Mouse (Mus musculus) lung, embryonic 16.5 days (tissue): ENCODE measurements around the gene Nr1i2. TPM values are rescaled to one million over a fixed set of nuclear protein-coding genes. Genes with fewer than 3 reads are reported as not detected.

Experiments
- ATAC-seq: fragments of 200-750 bp; cut with Nextera tagmentation; 2 replicates; pipeline ENCODE4 v1.8.0; 2017; ENCODE audit warnings: low read depth, mild to moderate bottlenecking, moderate library complexity
- H3K27ac ChIP-seq: fragments of 300-500 bp; sonication (generic); 2 replicates; pipeline ENCODE4 v1.5.1; 2014; ENCODE audit warnings: mild to moderate bottlenecking, control low read depth, low read length
- H3K27me3 ChIP-seq: fragments of 300-500 bp; sonication (generic); 2 replicates; pipeline ENCODE4 v1.6.1; 2014; ENCODE audit warnings: low read depth, low read length, mixed read lengths; ENCODE audit not compliant: control insufficient read depth, insufficient read depth
- H3K36me3 ChIP-seq: fragments of 300-500 bp; sonication (generic); 2 replicates; pipeline ENCODE4 v1.6.1; 2014; ENCODE audit warnings: low read length; ENCODE audit not compliant: control insufficient read depth, insufficient read depth
- H3K4me1 ChIP-seq: fragments of 300-500 bp; sonication (generic); replicated peaks from 2 replicates; pipeline ENCODE4 v1.6.1; 2014; ENCODE audit warnings: low read length, mixed read lengths; ENCODE audit not compliant: control insufficient read depth, insufficient read depth
- H3K4me2 ChIP-seq: fragments of 300-500 bp; sonication (generic); 2 replicates; pipeline ENCODE4 v1.6.1; 2014; ENCODE audit warnings: low read depth, low read length, control low read depth
- H3K4me3 ChIP-seq: fragments of 300-500 bp; sonication (generic); 2 replicates; pipeline ENCODE4 v1.5.1; 2014; ENCODE audit warnings: mild to moderate bottlenecking, low read length, control low read depth
- H3K9ac ChIP-seq: fragments of 300-500 bp; sonication (generic); 2 replicates; pipeline ENCODE4 v1.6.1; 2014; ENCODE audit warnings: low read length, control low read depth
- H3K9me3 ChIP-seq: fragments of 300-500 bp; sonication (generic); 2 replicates; pipeline ENCODE4 v1.6.1; 2016; ENCODE audit warnings: low read length; ENCODE audit not compliant: control insufficient read depth
- WGBS: fragments of 180-500 bp; shearing (Covaris S2); extraction: QIAGEN DNeasy Blood & Tissue Kit; methylation state at CpG from one replicate; pipeline ENCODE4 v1.1.7; 2014; 5-methylcytosine and 5-hydroxymethylcytosine counted together
- polyA plus RNA-seq: library from polyadenylated mRNA; unstranded; fragments of >200 nt; fragmentation: Nextera tagmentation; extraction: Ambion mirVana; gene quantifications from 2 replicates; pipeline ENCODE4 v1.2.1, GENCODE M21; 2015

The Nr1i2 gene
- polyA plus RNA-seq, 1 experiment from 2014 or later, result not detected

DNA sequence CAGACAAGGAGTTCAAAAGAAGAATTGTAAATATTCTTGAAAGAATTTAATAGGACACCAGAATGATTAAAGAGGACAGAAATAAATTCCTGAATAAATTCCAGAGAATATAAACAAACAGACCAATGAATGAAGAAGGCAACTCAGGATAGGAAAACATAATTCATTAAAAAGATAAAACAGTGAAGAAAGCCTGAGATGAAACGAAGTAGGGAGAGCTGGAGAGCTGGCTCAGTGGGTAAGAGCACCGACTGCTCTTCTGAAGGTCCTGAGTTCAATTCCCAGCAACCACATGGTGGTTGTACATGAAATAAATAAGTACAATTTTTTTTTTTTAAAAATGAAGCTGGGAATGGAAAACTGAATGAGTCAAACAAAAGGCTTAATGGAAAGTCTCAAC, 19.9 kb downstream of the Nr1i2 start:
- Histone ChIP-seq H3K4me1 (no peaks in the 10 kb centered on the region), H3K27me3 (no peaks in the 10 kb centered on the region), H3K4me2 (no peak overlapping the region), H3K4me3 (no peak overlapping the region), H3K36me3 (no peaks in the 10 kb centered on the region), H3K9ac (no peak overlapping the region), H3K27ac (no peak overlapping the region), H3K9me3 (no peaks in the 10 kb centered on the region)
- no peak for ATAC-seq
- whole genome bisulfite sequencing, result 48% methylated on average over 2 of the region's 2 CpGs

DNA sequence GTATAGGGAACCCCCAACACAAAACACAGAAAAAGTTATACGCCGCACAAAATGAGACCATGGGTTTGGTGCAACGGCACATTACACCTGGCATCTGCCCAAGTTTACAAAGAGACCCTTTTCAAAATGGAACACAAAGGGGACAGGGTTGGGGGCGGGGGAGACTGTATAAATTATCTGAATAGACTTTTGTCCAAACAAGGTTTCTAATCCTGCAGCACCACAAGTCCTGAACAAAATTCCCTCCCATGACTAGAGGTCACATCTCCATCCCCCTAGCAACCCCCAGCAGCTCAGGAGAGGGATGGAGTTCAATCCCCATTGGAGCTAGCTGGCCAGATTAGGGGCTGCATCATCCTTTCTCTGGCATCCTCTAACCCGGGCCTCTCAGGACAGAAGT, 22.1 kb downstream of the Nr1i2 start:
- Histone ChIP-seq H3K27me3 (no peaks in the 10 kb centered on the region), H3K4me3 (no peak overlapping the region), H3K4me2 (no peak overlapping the region), H3K9ac (no peak overlapping the region), H3K9me3 (no peaks in the 10 kb centered on the region), H3K4me1 (no peaks in the 10 kb centered on the region), H3K36me3 (no peaks in the 10 kb centered on the region), H3K27ac (no peak overlapping the region)
- WGBS, result 71% methylated on average over 5 of the region's 5 CpGs
- ATAC-seq, result no peak

GRCm38 (mm10) chr16:38271601-38272000, 23.0 kb downstream of the Nr1i2 start:
- no peak for ATAC-seq
- no peak overlapping the region for H3K9ac ChIP-seq
- no peaks in the 10 kb centered on the region for H3K27me3 ChIP-seq
- no peaks in the 10 kb centered on the region for H3K9me3 ChIP-seq
- no peak overlapping the region for H3K27ac ChIP-seq
- no peak overlapping the region for H3K4me3 ChIP-seq
- H3K4me1 ChIP-seq, result no peaks in the 10 kb centered on the region
- 42% methylated on average over 3 of the region's 3 CpGs for WGBS
- H3K4me2 ChIP-seq, result no peak overlapping the region
- H3K36me3 ChIP-seq, result no peaks in the 10 kb centered on the region

DNA sequence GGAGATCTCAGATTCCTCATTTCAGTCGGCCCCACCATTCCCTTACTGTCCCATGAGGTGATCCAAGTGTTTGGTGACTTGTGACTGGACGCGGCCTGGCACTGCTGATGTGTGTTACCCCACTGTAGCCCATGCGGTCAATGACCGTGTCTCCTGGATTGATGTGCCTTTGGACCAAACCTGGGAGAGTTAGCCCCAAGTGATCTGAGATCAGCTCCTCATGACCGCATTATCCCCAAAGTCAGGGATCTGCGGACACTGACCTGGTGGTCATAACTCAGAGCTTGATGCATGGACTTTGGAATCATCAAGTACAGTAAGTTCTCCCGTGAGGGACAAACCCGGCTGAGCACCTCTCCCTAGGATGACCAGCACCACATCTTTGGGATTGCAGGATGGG, 38.7 kb downstream of the Nr1i2 start:
- 89% methylated on average over 9 of the region's 9 CpGs for WGBS
- Histone ChIP-seq H3K4me3 (no peak overlapping the region), H3K4me1 (no peaks in the 10 kb centered on the region), H3K9me3 (no peaks in the 10 kb centered on the region), H3K9ac (no peak overlapping the region), H3K36me3 (no peaks in the 10 kb centered on the region), H3K27me3 (no peaks in the 10 kb centered on the region), H3K27ac (no peak overlapping the region), H3K4me2 (no peak overlapping the region)
- ATAC-seq, result no peak

DNA sequence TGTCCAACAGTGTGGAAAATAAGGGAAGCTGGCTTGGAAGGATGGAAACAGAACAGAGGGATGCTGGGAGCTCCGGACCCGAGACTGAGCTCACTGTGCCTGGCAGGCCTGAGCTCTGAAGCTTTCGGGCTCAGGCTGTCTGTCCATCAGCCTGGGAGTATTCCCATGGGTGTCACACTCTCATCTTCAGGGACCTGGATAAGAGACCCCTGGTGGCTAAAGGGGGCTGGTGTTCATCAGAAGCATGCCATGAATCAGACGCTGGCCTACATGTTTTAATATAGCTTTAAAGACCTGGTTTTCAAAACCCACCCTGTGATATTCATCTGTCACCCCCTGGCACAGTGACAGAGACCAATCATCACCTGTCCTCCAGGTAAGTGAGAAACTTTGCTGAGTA, 39.5 kb downstream of the Nr1i2 start:
- 62% methylated on average over 4 of the region's 4 CpGs for WGBS

GRCm38 (mm10) chr16:38254001-38254400, 40.6 kb downstream of the Nr1i2 start:
- H3K9me3 ChIP-seq, result no peaks in the 10 kb centered on the region
- no peak overlapping the region for H3K4me2 ChIP-seq
- no peak overlapping the region for H3K9ac ChIP-seq
- no peaks in the 10 kb centered on the region for H3K36me3 ChIP-seq
- H3K4me1 ChIP-seq, result no peaks in the 10 kb centered on the region
- no peak; the same call in 1 of the 2 replicates for ATAC-seq
- no peaks in the 10 kb centered on the region for H3K27me3 ChIP-seq
- 67% methylated on average over 14 of the region's 14 CpGs for whole genome bisulfite sequencing
- no peak overlapping the region for H3K4me3 ChIP-seq
- H3K27ac ChIP-seq, result no peak overlapping the region

More for the DNA sequence above, 39.5 kb downstream of the Nr1i2 start:
- H3K4me2 ChIP-seq, result no peak overlapping the region
- no peaks in the 10 kb centered on the region for H3K4me1 ChIP-seq
- no peak for ATAC-seq
- no peaks in the 10 kb centered on the region for H3K27me3 ChIP-seq
- H3K36me3 ChIP-seq, result no peaks in the 10 kb centered on the region
- no peaks in the 10 kb centered on the region for H3K9me3 ChIP-seq
- H3K27ac ChIP-seq, result no peak overlapping the region
- H3K9ac ChIP-seq, result no peak overlapping the region
- no peak overlapping the region for H3K4me3 ChIP-seq

DNA sequence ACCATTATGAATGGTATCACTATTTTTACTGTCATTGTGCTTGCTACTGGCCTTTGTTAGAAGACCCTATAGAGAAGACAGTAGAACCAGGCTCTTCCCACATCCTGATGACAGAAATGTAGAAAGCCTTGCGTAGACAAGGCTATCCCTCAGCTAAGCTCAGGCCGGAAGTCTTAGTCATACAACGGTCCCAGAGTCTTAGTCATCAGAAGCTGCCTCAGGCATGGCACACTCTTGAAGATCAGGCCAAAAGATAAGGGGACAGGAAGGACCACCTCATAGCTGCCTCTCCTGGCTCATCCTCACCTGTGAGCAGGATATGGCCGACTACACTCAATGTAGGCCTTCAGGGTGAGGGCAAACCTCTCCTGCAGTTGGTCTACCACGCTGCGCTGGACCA, 44.2 kb downstream of the Nr1i2 start:
- Histone ChIP-seq H3K4me3 (no peak overlapping the region), H3K4me2 (no peak overlapping the region), H3K9me3 (no peaks in the 10 kb centered on the region), H3K27me3 (no peaks in the 10 kb centered on the region), H3K27ac (no peak overlapping the region), H3K36me3 (0 out of 2 replicates have a peak, but pooled peaks cover 1% of the 10 kb centered on the region), H3K4me1 (0 out of 2 replicates have a peak, but pooled peaks cover 2% of the 10 kb centered on the region), H3K9ac (no peak overlapping the region)
- WGBS, result 87% methylated on average over 6 of the region's 6 CpGs
- no peak for ATAC-seq

DNA sequence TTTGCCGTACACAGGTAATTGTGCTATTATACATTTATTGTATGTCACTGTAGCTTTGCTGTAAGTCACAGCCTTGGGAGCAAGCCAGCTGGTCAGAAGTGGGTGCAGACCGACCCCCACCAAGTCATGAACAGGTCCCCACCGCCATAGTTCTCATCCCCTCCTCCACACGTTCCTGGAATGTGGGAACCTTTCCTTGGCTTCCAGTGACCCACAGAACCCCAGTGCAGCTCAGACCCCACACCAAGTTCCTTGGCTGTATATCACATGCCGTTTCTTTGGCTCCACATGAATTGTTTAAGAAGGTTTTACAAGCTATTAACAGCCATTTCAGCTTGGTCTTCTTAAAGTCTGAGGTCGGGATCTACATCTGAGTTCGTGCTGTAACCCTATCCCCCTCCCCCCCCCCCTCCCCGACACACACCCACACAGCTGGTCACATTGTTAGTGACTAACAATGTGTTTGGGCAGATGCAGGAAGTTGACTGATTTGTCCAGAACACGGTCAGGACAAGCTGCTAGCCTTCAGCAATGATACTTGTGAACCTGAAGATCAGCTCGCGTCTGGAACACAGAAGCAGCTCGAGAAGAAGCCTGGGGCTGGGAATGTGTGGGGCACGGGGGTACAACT, 46.2 kb downstream of the Nr1i2 start:
- no peak overlapping the region for H3K9ac ChIP-seq
- no peak overlapping the region for H3K4me3 ChIP-seq
- peaks cover 2% of the 10 kb centered on the region; the same call in 1 of the 2 replicates for H3K36me3 ChIP-seq
- no peaks in the 10 kb centered on the region for H3K27me3 ChIP-seq
- peak; percentile 82 for ATAC-seq
- 0 out of 2 replicates have a peak, but pooled peaks cover 2% of the 10 kb centered on the region for H3K4me1 ChIP-seq
- no peaks in the 10 kb centered on the region for H3K9me3 ChIP-seq
- no peak overlapping the region for H3K4me2 ChIP-seq
- 32% methylated on average over 13 of the region's 13 CpGs for WGBS
- no peak overlapping the region for H3K27ac ChIP-seq

GRCm38 (mm10) chr16:38245849-38246585, 48.6 kb downstream of the Nr1i2 start:
- H3K27ac ChIP-seq, result no peak overlapping the region
- H3K4me1 ChIP-seq, result 0 out of 2 replicates have a peak, but pooled peaks cover 2% of the 10 kb centered on the region
- 79% methylated on average over 5 of the region's 5 CpGs for WGBS
- H3K9me3 ChIP-seq, result no peaks in the 10 kb centered on the region
- no peak overlapping the region for H3K4me3 ChIP-seq
- no peak overlapping the region for H3K9ac ChIP-seq
- H3K36me3 ChIP-seq, result peaks cover 5% of the 10 kb centered on the region; the same call in 1 of the 2 replicates
- no peak for ATAC-seq
- no peak overlapping the region for H3K4me2 ChIP-seq
- no peaks in the 10 kb centered on the region for H3K27me3 ChIP-seq
